Mouse (Mus musculus) small intestine, adult 2 months (tissue): Measurements from ENCODE around the gene Thap12.

Experiments
- CTCF ChIP-seq: fragments of 200-500 bp; IDR thresholded peaks from 2 replicates; pipeline ENCODE4 v1.5.1; 2012; ENCODE audit warnings: low read depth, mild to moderate bottlenecking, control low read depth, inconsistent platforms, low read length, moderate library complexity, mixed read lengths; ENCODE audit not compliant: insufficient replicate concordance, insufficient read length; ENCODE audit errors: extremely low read depth
- POLR2A ChIP-seq: fragments of 200-500 bp; IDR thresholded peaks from 2 replicates; pipeline ENCODE4 v1.6.1; 2012; ENCODE audit warnings: low read depth, mild to moderate bottlenecking, control low read depth, inconsistent platforms, low read length, moderate library complexity

DNA sequence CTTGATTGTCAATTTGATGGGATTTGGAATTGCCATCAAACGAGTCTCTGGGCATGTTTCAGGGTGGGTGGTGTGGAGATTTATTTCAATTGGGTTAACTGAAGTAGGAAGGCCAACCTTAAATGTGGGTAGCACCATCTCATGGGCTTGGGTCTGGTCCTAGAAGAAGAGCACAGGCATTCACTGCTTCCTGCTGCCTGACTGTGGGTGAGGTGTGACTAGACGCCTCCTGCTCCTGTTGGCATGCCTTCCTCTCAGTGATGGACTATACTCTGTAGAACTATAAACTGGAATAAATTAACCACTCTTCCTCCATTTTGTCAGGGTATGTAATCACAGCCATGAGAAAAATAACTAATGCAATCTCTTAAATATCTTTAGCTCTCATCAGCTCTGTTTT is 22.2 kb upstream of the Thap12 start:
- TF ChIP-seq CTCF (no peak), POLR2A (no peak)
